Mouse (Mus musculus): Measurements from ENCODE around the gene Ddx27. TPM values are rescaled to one million over a fixed set of nuclear protein-coding genes. Genes with fewer than 3 reads are reported as not detected.
"Not testable (repeated sequence)": the region's sequence is repeated elsewhere in the genome, so short reads cannot be mapped to it uniquely, and the experiment has no call there.

Ddx27 gene
- total RNA-seq (2021) (10 to 100 TPM; 29.2 to 41.5 TPM), polyA plus RNA-seq (2012; rRNA removed) (28.3 and 31.1 TPM in 2 replicates)
- long read RNA-seq, transcript Ddx27-201 (21 exons, 2,714 nt) = major isoform, 43 of 49 reads
- long read RNA-seq, partial matches to known transcripts = 2 of 49 reads
- long read RNA-seq, other reads (novel, unspliced or antisense) = 2 of 49 reads

- peak; percentile 94 for DNase-seq
Observed at GRCm38 (mm10) chr2:167014702-167015381, at the start of gene Ddx27. Ddx27 (plus strand) TSS chr2:167015193.

DNA sequence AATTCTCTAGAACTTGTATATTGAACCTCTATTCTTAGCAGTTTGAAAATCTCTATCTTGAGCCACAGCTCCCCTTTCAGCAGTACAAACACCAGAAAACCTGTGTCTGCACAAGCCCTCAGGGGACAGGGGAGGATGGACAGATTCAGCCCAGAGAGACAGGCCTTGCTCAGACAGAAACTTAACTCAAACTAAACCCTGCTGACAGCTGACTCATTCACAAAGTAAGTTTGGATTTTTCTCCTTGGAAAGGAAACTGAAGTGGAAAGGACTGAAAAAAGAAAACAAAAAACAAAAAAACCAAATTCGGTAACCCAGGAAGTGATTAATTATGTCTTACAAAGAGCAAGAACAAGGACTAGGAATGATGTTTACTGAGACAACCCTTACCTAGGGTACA, 41.8 kb upstream of the Ddx27 start:
- DNase-seq = no peak

DNA sequence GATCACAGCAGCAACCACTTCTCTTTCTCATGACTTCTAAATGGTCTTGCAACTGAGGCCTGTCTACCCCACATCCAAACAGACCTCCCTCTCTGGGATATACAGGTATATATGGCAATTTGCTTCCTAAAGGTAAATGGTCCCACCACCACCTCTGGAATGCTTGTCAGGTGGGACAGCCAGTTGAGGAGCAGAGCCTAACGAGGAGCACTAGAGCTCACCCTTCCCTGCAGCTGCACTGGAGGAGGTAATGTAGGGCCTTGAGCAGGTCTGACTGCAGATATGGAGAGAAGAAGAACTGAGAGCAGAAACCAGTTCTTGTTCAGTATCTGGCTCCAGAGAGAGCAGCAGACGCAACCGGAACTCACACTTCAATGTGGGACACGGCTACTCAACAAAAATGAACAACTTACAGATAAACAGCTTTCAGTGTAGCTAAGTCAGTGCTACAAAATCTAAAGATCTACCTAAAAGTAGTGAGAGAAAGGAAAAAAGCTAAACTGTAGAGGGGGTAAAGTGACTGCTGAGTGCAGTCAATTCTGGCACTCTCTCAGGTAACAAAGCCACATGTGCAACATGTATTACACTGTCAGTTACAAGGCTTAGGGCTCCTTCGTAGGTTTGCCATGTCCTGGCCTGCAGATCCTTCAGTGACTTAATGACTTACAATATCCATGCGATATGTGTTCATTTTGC, 40.7 kb upstream of the Ddx27 start:
- DNase-seq = no peak

DNA sequence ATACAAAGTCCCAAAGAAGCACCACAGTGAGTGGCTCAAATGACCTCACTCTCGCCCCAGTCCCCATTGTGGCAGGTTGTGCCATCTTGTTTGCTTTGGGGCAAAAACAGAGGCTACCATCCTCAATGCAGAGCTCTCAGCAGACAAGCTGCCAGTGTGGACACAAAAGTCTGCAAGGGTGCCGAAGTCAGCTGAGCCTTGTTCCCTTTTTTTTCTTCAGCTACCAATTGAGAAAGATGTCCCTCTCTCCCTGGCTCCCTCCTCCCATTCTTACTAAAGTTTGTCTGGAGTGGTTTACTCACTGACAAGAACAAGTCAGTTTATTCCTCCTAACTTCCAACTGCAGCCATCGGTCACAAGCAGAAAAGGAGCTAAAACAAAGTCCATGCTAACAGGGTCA, 38.6 kb upstream of the Ddx27 start:
- no peak for DNase-seq

GRCm38 (mm10) chr2:166977490-166977889, 37.5 kb upstream of the Ddx27 start:
- no peak for DNase-seq

GRCm38 (mm10) chr2:166980161-166980560, 34.8 kb upstream of the Ddx27 start:
- no peak for DNase-seq

DNA sequence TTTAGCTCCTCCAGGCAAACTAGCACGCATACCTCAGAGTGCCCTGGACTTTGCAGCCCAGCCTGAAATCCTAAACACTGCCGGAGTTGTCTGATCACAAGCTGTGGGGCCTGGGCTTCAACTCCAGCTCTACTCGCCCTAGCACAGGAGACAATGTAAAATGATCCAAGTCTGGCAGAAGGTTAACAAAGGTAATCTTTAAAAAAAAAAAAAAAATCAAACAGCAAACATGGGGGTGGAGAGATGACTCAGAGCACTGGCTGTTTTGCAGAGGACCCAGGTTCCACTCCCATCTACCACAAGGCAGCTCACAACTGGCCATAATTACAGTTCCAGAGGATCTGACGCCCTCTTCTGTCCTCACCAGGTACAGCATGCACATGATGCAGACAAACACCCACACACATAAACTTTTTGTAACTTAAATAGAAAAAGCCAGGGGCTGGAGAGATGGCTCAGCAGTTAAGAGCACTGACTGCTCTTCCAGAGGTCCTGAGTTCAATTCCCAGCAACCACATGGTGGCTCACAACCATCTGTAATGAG, 31.6 kb upstream of the Ddx27 start:
- DNase-seq = no peak

GRCm38 (mm10) chr2:166990861-166991260, 24.1 kb upstream of the Ddx27 start:
- DNase-seq = no peak

- DNase-seq = peak; percentile 49
Observed at GRCm38 (mm10) chr2:166991945-166992344, 23.0 kb upstream of the Ddx27 start.

DNA sequence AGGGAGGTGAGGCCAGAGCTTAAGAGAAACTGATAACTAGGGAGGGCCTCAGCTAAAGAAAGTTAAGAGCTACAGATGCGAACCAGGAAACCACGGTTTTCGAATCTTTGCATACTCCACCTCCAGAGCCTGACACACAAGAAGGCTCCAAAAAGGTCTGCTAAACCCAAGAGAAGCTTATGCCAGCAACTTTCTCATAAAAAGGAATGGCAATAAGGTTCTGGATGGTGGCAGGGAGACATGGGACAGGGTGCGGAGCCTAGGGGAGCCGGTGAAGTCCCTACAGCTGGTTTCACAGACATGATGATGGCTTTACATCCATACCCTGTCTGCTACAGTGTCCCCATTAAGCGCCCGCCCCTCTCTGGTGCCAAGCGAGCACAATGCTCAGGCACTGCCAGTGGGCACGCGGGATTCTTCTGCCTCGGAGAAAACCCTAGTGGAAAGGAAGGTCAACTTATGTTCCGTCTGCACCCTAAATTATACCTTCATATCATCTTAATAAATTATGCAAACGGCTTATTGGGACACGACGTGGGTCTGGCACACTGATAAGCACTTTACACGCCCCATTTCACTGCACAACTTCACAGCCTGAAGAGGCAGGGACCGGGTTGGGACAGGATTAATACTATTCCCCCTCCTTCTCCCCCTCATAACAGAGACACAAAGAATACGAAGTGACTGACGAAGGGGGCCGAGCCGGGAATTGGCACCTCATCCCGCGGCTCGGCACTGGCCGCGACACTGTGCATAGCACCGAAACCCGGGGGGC, 19.8 kb upstream of the Ddx27 start:
- DNase-seq = peak; percentile 34

- peak; percentile 97 for DNase-seq
Observed at GRCm38 (mm10) chr2:166995796-166996532, 19.0 kb upstream of the Ddx27 start, which contains the start of gene Stau1. Stau1 (minus strand) TSS chr2:166996299.

- no peak for DNase-seq
Observed at GRCm38 (mm10) chr2:166996533-166996894, 18.5 kb upstream of the Ddx27 start.

- DNase-seq = no peak
Observed at GRCm38 (mm10) chr2:167001486-167001885, 13.5 kb upstream of the Ddx27 start.

- peak; percentile 81 for DNase-seq
Observed at GRCm38 (mm10) chr2:167004099-167004854, 10.7 kb upstream of the Ddx27 start.

- DNase-seq = no peak
Observed at GRCm38 (mm10) chr2:167006355-167006754, 8.6 kb upstream of the Ddx27 start.

DNA sequence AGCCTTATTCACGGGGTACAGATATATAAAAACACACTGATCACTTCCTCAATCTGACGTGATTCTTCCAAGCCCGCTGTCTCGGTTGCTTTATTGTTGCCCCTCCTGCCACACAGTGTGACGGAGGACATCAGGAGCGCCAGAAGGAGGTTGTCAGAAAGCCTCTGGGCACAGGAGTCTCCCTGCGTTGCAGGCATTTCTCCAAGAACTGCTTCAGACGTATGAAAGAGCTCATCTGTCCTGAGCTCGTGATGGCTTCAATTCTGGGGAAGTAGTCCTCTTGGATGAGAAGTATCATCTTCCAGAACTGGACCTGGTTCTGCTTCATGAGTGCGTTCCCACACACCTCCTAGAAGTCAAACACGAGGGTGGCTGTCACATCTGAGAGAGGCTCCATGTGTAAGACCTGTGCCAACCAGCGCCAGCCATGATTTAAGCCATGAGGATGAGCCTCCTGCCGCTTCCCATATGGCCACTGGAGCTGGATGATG, 7.9 kb upstream of the Ddx27 start:
- DNase-seq = no peak

DNA sequence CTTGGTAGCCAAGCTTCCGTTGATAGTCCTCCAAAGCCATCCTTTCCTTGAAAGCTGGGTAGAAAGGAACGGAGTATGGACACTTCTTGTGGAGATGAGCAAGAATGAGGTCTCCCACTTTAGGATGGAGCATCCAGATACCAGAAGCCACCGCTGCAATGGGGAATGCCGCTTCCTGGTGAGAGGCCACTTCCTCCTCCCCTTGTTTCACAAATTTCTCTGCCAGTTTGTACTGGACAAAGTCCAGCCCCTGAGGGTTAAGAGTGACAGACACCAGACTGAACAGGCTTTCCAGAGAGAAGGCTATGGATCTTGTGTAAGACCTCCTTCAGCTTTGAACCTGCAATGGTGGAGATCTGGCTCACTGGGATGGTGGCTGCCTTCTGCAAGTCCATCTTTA, 7.4 kb upstream of the Ddx27 start:
- DNase-seq = not testable (repeated sequence)

DNA sequence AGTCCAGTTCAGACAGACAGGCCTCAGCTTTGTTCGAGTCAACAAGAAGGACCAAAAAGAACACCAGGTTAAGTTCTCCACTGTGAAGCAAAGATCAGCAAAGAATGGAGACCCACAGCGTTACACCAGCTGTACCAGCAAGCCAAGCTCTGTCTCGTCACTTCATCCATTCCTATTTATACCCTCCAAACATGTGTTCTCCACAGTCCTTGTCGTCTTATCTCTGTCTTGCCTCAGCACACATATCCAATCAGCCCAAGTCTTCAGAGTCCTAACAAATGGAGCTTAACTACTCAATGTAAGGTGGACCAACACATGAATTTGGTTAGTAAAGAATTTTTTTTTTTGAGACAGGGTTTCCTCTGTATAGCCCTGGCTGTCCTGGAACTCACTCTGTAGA, 5.5 kb upstream of the Ddx27 start:
- DNase-seq = no peak

- no peak for DNase-seq
Observed at GRCm38 (mm10) chr2:167010546-167010945, 4.4 kb upstream of the Ddx27 start.

GRCm38 (mm10) chr2:167015382-167015718, 357 bp downstream of the Ddx27 start:
- DNase-seq = no peak

- no peak for DNase-seq
Observed at GRCm38 (mm10) chr2:167019396-167019795, 4.4 kb downstream of the Ddx27 start.
